Mouse (Mus musculus): ENCODE results near the gene Cntn3. TPM values are rescaled to one million over a fixed set of nuclear protein-coding genes. Genes with fewer than 3 reads are reported as not detected.

Gene Cntn3
- polyA plus RNA-seq, 1 experiment from 2014 or later: 2.6 TPM

GRCm38 (mm10) chr6:102555814-102556437, 17.0 kb downstream of the Cntn3 start:
- Histone ChIP-seq H3K36me3 (no peaks in the 10 kb centered on the region), H3K27me3 (no peaks in the 10 kb centered on the region), H3K4me1 (replicated peaks) (no peaks in the 10 kb centered on the region), H3K9me3 (no peaks in the 10 kb centered on the region), H3K4me3 (no peak overlapping the region), H3K27ac (no peak overlapping the region), H3K4me2 (no peak overlapping the region), H3K9ac (no peak overlapping the region)
- ATAC-seq (ENCODE audit: low FRiP score): no peak
- 91% methylated on average over 4 of the region's 4 CpGs for WGBS

DNA sequence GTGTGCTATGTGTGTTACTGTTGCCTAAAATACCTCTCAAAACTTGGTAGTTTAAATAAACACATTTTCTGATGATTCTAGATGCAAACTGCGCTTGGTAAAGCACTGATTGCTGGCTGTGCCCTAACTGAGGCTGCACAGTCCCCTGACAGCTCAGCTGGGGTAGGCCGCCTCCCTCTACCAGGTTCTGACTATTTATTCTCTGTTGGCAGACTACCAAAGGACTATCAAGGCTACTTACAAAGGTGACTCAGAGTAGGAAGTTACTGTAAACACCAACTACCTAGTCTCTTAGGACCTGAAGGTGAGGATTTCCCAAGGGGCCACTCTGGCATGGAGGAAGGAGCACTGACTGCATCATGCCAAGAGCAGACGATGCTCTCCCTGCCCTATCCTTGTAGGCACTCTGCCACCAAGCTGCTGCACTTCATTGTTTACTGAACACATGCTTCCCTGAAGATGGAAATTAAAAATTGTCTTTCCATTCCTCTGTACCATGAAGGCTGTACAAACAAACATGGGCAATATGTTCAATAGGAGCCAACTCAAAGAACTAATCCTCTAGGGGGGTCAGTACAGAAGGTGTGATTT, 17.7 kb downstream of the Cntn3 start:
- WGBS: 88% methylated on average over 3 of the region's 3 CpGs
- no peaks in the 10 kb centered on the region for H3K27me3 ChIP-seq

DNA sequence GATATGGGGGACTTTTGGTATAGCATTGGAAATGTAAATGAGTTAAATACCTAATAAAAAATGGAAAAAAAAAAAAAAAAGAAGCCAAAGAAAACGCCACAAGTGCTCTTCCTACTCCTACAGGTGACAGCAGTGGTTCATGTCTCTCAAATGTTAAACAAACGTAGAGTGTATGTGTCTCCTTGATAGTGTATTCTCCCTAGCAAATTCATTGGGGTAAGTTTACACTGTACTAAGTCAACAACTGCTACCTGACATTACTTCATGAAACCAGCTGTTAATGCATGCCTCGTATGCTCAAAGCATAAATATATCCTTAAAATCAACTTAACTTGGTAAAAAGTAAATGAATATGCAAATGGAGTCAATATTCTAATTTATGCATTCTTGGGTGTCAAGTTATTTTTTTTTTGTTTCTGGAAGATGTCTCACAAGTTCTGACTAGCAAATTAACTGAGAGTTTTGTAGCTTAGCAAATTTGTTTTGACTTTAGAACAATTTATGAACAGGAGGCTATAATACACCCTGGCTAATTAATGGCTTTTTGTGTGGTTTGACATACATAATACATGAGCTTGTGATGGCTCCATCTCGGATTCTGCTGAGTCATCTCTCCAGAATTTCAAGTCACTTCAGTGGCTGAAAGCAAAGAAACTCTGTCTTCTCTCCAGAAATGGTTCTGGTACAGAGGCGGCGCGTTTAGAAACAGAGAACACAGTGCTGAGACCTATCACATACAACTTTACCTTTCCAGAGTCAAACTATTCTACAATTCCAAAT, 31.1 kb downstream of the Cntn3 start:
- no peaks in the 10 kb centered on the region for H3K36me3 ChIP-seq
- no peak overlapping the region for H3K4me2 ChIP-seq
- H3K9me3 ChIP-seq: no peaks in the 10 kb centered on the region
- 81% methylated on average over 7 of the region's 7 CpGs for WGBS
- H3K4me1 ChIP-seq (replicated peaks): peaks cover 8% of the 10 kb centered on the region
- ATAC-seq (ENCODE audit: low FRiP score): no peak
- no peak overlapping the region for H3K4me3 ChIP-seq
- no peaks in the 10 kb centered on the region for H3K27me3 ChIP-seq
- H3K27ac ChIP-seq: no peak overlapping the region
- no peak overlapping the region for H3K9ac ChIP-seq

More for the DNA sequence above, 17.7 kb downstream of the Cntn3 start:
- ATAC-seq (ENCODE audit: low FRiP score): no peak
- H3K4me3 ChIP-seq: no peak overlapping the region
- H3K9ac ChIP-seq: no peak overlapping the region
- H3K4me1 ChIP-seq (replicated peaks): no peaks in the 10 kb centered on the region
- no peak overlapping the region for H3K27ac ChIP-seq
- H3K9me3 ChIP-seq: no peaks in the 10 kb centered on the region
- H3K4me2 ChIP-seq: no peak overlapping the region
- no peaks in the 10 kb centered on the region for H3K36me3 ChIP-seq

DNA sequence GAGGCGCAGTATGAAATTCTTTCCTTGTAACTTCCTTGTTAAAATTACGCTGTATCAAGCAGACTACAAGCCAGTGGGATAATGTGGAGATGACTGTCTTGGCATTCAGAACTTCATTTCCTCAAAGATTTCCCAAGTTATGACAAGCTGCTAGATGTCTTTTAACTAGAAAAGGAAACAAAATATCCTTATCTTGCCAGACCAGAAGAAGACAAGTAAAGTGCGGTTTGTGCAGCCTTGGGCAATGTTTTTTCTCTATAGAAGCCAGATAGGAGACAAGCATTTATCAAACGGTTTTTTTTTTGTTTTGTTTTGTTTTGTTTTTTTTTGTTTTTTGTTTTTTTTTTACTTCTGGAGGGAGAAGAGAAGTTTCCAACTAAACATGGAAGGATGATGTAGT, 37.3 kb downstream of the Cntn3 start:
- Histone ChIP-seq H3K27ac (no peak overlapping the region), H3K4me3 (no peak overlapping the region), H3K36me3 (no peaks in the 10 kb centered on the region), H3K9me3 (no peaks in the 10 kb centered on the region), H3K4me1 (replicated peaks) (no peaks in the 10 kb centered on the region), H3K4me2 (no peak overlapping the region), H3K9ac (no peak overlapping the region), H3K27me3 (no peaks in the 10 kb centered on the region)
- 80% methylated on average over 4 of the region's 4 CpGs for WGBS
- ATAC-seq (ENCODE audit: low FRiP score): no peak

DNA sequence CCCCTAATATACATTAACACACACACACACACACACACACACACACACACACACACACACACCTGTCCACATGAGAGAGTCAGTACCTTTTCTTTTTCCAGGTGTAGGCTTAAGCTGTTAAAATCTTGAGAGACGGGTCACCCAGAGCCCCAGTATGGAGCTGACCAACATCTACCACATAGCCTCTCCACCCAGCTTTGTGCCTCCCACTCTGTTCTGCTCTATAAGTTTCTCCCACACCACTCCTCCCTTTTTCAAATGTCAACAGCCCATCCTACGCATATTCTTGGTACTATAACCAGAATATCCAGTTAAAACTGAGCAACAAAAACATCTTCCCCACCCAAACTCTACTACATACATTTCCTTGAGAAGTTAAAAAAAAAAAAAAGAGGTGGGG, 49.9 kb downstream of the Cntn3 start:
- H3K36me3 ChIP-seq: no peaks in the 10 kb centered on the region
- no peaks in the 10 kb centered on the region for H3K4me1 ChIP-seq (replicated peaks)
- H3K4me3 ChIP-seq: no peak overlapping the region
- no peak for ATAC-seq (ENCODE audit: low FRiP score)
- no peaks in the 10 kb centered on the region for H3K9me3 ChIP-seq
- no peak overlapping the region for H3K27ac ChIP-seq
- WGBS: 77% methylated on average over 2 of the region's 2 CpGs
- no peak overlapping the region for H3K4me2 ChIP-seq
- no peaks in the 10 kb centered on the region for H3K27me3 ChIP-seq
- H3K9ac ChIP-seq: no peak overlapping the region

- ATAC-seq (ENCODE audit: low FRiP score): no peak; the same call in 1 of the 2 replicates
- Histone ChIP-seq H3K4me3 (no peak overlapping the region), H3K4me1 (replicated peaks) (no peaks in the 10 kb centered on the region), H3K36me3 (no peaks in the 10 kb centered on the region), H3K9me3 (no peaks in the 10 kb centered on the region), H3K4me2 (no peak overlapping the region), H3K27me3 (no peaks in the 10 kb centered on the region), H3K27ac (no peak overlapping the region), H3K9ac (no peak overlapping the region)
- 47% methylated on average over 2 of the region's 2 CpGs for WGBS
These were observed 51.9 kb downstream of the Cntn3 start for GRCm38 (mm10) chr6:102520977-102521376.

DNA sequence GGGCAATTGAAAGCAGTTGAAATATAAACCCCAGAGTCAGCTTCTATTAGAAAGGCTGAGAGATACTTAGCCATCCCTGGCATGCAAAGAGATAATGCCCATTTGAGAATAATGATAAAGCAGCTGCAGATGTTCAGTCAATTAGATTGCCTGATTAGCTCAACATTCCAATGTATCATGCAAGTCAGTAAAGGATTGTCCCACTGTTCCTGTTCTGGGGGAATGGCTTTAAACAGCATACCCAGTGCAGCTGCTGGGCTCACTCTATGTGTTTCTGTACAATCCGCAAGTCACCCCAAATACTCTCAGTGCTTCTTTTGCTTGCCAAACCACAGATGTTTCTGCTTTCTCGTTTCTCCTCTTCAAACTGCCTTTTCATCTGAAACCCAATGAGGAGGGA, 57.7 kb downstream of the Cntn3 start:
- no peak overlapping the region for H3K4me3 ChIP-seq
- no peak for ATAC-seq (ENCODE audit: low FRiP score)
- WGBS: 65% methylated on average over 2 of the region's 2 CpGs
- H3K27ac ChIP-seq: no peak overlapping the region
- no peak overlapping the region for H3K4me2 ChIP-seq
- peaks cover 9% of the 10 kb centered on the region; the same call in 1 of the 2 replicates for H3K4me1 ChIP-seq (replicated peaks)
- H3K9me3 ChIP-seq: no peaks in the 10 kb centered on the region
- H3K27me3 ChIP-seq: no peaks in the 10 kb centered on the region
- no peak overlapping the region for H3K9ac ChIP-seq
- no peaks in the 10 kb centered on the region for H3K36me3 ChIP-seq

DNA sequence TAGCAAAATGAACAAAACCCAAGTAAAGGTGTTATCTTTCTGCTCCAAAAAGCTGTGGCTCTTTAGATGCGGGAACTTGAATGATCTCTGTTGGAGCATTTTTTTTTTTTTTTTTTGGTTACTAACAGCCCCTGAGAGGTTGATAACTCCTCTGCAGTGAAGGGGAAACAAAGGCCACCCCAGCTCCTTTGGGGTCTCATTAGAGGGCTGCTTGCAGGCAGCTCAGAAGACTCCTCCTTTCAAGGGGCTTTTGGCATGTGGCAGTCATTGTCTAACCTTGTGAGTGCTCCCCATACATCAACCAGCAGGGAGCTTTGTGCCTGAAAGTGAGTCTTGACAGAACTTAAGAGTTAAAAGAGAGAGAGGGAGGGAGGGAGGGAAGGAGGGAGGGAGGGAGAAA, 60.8 kb downstream of the Cntn3 start:
- 5% methylated on average over 1 of the region's 1 CpGs for WGBS
- peaks cover 9% of the 10 kb centered on the region; the same call in 1 of the 2 replicates for H3K4me1 ChIP-seq (replicated peaks)
- H3K4me2 ChIP-seq: no peak overlapping the region
- no peaks in the 10 kb centered on the region for H3K36me3 ChIP-seq
- H3K9me3 ChIP-seq: no peaks in the 10 kb centered on the region
- no peak overlapping the region for H3K4me3 ChIP-seq
- no peak for ATAC-seq (ENCODE audit: low FRiP score)
- no peaks in the 10 kb centered on the region for H3K27me3 ChIP-seq
- no peak overlapping the region for H3K27ac ChIP-seq
- H3K9ac ChIP-seq: no peak overlapping the region

- H3K4me2 ChIP-seq: no peak overlapping the region
- no peak overlapping the region for H3K27ac ChIP-seq
- no peaks in the 10 kb centered on the region for H3K9me3 ChIP-seq
- H3K9ac ChIP-seq: no peak overlapping the region
- H3K27me3 ChIP-seq: no peaks in the 10 kb centered on the region
- no peak overlapping the region for H3K4me3 ChIP-seq
- H3K4me1 ChIP-seq (replicated peaks): no peaks in the 10 kb centered on the region
- no peak for ATAC-seq (ENCODE audit: low FRiP score)
- no peaks in the 10 kb centered on the region for H3K36me3 ChIP-seq
These were observed 87.4 kb downstream of the Cntn3 start for GRCm38 (mm10) chr6:102485509-102485908.

GRCm38 (mm10) chr6:102478320-102479080, 94.4 kb downstream of the Cntn3 start:
- no peak overlapping the region for H3K4me2 ChIP-seq
- no peak overlapping the region for H3K4me3 ChIP-seq
- 86% methylated on average over 8 of the region's 8 CpGs for WGBS
- no peak overlapping the region for H3K9ac ChIP-seq
- no peak for ATAC-seq (ENCODE audit: low FRiP score)
- no peak overlapping the region for H3K27ac ChIP-seq
- no peaks in the 10 kb centered on the region for H3K9me3 ChIP-seq
- no peaks in the 10 kb centered on the region for H3K4me1 ChIP-seq (replicated peaks)
- H3K27me3 ChIP-seq: no peaks in the 10 kb centered on the region
- H3K36me3 ChIP-seq: no peaks in the 10 kb centered on the region

- Histone ChIP-seq H3K36me3 (no peaks in the 10 kb centered on the region), H3K27ac (no peak overlapping the region), H3K4me2 (no peak overlapping the region), H3K9me3 (no peaks in the 10 kb centered on the region), H3K27me3 (no peaks in the 10 kb centered on the region), H3K4me3 (no peak overlapping the region), H3K4me1 (replicated peaks) (no peaks in the 10 kb centered on the region), H3K9ac (no peak overlapping the region)
- WGBS: 91% methylated on average over 4 of the region's 4 CpGs
- ATAC-seq (ENCODE audit: low FRiP score): no peak
These were observed 134.5 kb downstream of the Cntn3 start for GRCm38 (mm10) chr6:102438353-102438752.

DNA sequence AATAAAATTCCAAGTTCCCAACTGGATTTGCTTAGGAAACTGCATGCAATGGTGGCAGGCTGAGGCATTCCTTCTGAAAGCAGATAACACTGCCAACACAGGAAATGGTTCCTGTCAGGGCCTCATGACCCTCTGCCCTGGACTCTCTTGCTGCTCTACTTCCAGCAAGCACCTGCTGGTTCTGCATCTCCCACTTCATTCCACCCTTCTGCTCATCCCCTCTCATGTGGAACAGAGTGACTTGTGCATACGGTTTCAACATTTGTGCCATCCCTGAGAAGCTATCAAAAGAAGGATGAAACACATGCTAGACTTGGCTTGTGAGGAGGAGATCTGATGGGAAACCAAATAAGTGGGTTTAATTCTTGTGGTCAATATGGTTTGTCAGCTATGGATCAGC, 145.4 kb downstream of the Cntn3 start:
- Histone ChIP-seq H3K27me3 (no peaks in the 10 kb centered on the region), H3K4me3 (no peak overlapping the region), H3K9ac (no peak overlapping the region), H3K36me3 (no peaks in the 10 kb centered on the region), H3K4me1 (replicated peaks) (no peaks in the 10 kb centered on the region), H3K4me2 (no peak overlapping the region), H3K9me3 (no peaks in the 10 kb centered on the region), H3K27ac (no peak overlapping the region)
- 67% methylated on average over 1 of the region's 1 CpGs for WGBS
- ATAC-seq (ENCODE audit: low FRiP score): no peak

All from hindbrain, embryonic 13.5 days (tissue).